Mouse (Mus musculus) heart, postnatal 36 days (tissue): ENCODE data around the gene Atrip. TPM values are rescaled to one million over a fixed set of nuclear protein-coding genes. Genes with fewer than 3 reads are reported as not detected.

Source experiments
- DNase-seq, 2 experiments: peaks; one replicate each; pipeline ENCODE4 v3.0.0; 2021 to 2022
- intact Hi-C: fragments of 180-260 bp; cut with DNase I; formaldehyde crosslinking; loops from one replicate; pipeline ENCODE4 v1.15.1; 2025
- total RNA-seq, 2 experiments: library from RNA; stranded (reverse); gene quantifications; 2 replicates each; pipeline ENCODE4 v1.2.3; 2021

Gene Atrip
- total RNA-seq, 2 experiments from 2014 or later: 8.0 to 8.2 TPM

- intact Hi-C loops: loop anchor here (1.0 kb wide), 1 partner anchor 12 kb away; no protein-coding TSS in a partner anchor
These were observed 33.7 kb downstream of the Atrip start for GRCm38 (mm10) chr9:109040216-109040615.

GRCm38 (mm10) chr9:109039681-109040080 is 34.2 kb downstream of the Atrip start:
- intact Hi-C loops: loop anchor here (1.0 to 2.0 kb wide), 3 partner anchors 13 to 37 kb away; partner anchors contain the start of gene Trex1
- no peak for DNase-seq

More at GRCm38 (mm10) chr9:109040216-109040615, 33.7 kb downstream of the Atrip start:
- no peak for DNase-seq

- intact Hi-C loops: loop anchor here (2.0 kb wide), 2 partner anchors 20 to 36 kb away; partner anchors contain the start of gene Trex1
- peak; percentile 71 to 76 for DNase-seq
These were observed 35.0 kb downstream of the Atrip start for GRCm38 (mm10) chr9:109038901-109039364.

GRCm38 (mm10) chr9:109038086-109038895 is 35.6 kb downstream of the Atrip start, which contains the start of gene Shisa5:
Shisa5 (plus strand) TSS chr9:109038565.
- intact Hi-C loops: loop anchor here (2.0 kb wide), 2 partner anchors 21 to 35 kb away; partner anchors contain the start of gene Trex1
- DNase-seq: peak; percentile 89 to 90

GRCm38 (mm10) chr9:109032435-109032834 is 41.5 kb downstream of the Atrip start:
- no peak for DNase-seq
- intact Hi-C loops: no loop called here

GRCm38 (mm10) chr9:109031686-109032085 is 42.2 kb downstream of the Atrip start:
- no peak for DNase-seq
- intact Hi-C loops: no loop called here

- intact Hi-C loops: no loop called here
- no peak for DNase-seq
These were observed 42.9 kb downstream of the Atrip start for GRCm38 (mm10) chr9:109031001-109031400.

- intact Hi-C loops: no loop called here
- no peak for DNase-seq
These were observed 43.6 kb downstream of the Atrip start for GRCm38 (mm10) chr9:109030312-109030711.

- no peak for DNase-seq
- intact Hi-C loops: no loop called here
These were observed 45.0 kb downstream of the Atrip start for GRCm38 (mm10) chr9:109028919-109029318.

GRCm38 (mm10) chr9:109028421-109028820 is 45.5 kb downstream of the Atrip start:
- DNase-seq: no peak
- intact Hi-C loops: no loop called here

- intact Hi-C loops: no loop called here
- no peak for DNase-seq
These were observed 46.4 kb downstream of the Atrip start for GRCm38 (mm10) chr9:109027521-109027920.

- intact Hi-C loops: no loop called here
- no peak for DNase-seq
These were observed 50.8 kb downstream of the Atrip start for GRCm38 (mm10) chr9:109022866-109023685.

GRCm38 (mm10) chr9:109021428-109021827 is 52.5 kb downstream of the Atrip start:
- DNase-seq: no peak
- intact Hi-C loops: no loop called here

GRCm38 (mm10) chr9:109016973-109017604 is 56.8 kb downstream of the Atrip start:
- no peak for DNase-seq
- intact Hi-C loops: no loop called here

GRCm38 (mm10) chr9:109015397-109015796 is 58.5 kb downstream of the Atrip start:
- intact Hi-C loops: no loop called here
- DNase-seq: no peak

- DNase-seq: no peak
- intact Hi-C loops: no loop called here
These were observed 63.6 kb downstream of the Atrip start for GRCm38 (mm10) chr9:109010316-109010690.

GRCm38 (mm10) chr9:109009636-109010315 is 64.1 kb downstream of the Atrip start:
- intact Hi-C loops: loop anchor here (10.0 kb wide), 1 partner anchor 825 kb away; the partner anchor contains the start of gene Nme6
- peak; percentile 33 to 50 for DNase-seq

GRCm38 (mm10) chr9:109008994-109009635 is 64.8 kb downstream of the Atrip start:
- intact Hi-C loops: loop anchor here (10.0 kb wide), 1 partner anchor 826 kb away; the partner anchor contains the start of gene Nme6
- DNase-seq: no peak

- no peak for DNase-seq
- intact Hi-C loops: loop anchor here (10.0 kb wide), 1 partner anchor 827 kb away; the partner anchor contains the start of gene Nme6
These were observed 65.8 kb downstream of the Atrip start for GRCm38 (mm10) chr9:109008081-109008480.
